Mouse (Mus musculus): ENCODE measurements around the gene Plpp3.

- TF ChIP-seq CTCF (IDR thresholded peaks at IDR 0.05; ENCODE audit: extremely low read depth, insufficient read length, insufficient replicate concordance, low read depth, low read length) = no peak
- no peak for TF ChIP-seq POLR2A (IDR thresholded peaks at IDR 0.05; ENCODE audit: low read depth, low read length)
These were observed 64.2 kb downstream of the Plpp3 start for GRCm38 (mm10) chr4:105221256-105221840.

Data from small intestine, adult 2 months (tissue).